Mouse (Mus musculus) E14TG2a.4 (cell line): ENCODE measurements at regions not wholly inside any gene's neighbourhood (a gene's known extent, or its start where the extent isn't known, plus 50 kb on each side); places are given as distances from the start of the nearest gene placed in this dataset.

Experiments used
- CTCF ChIP-seq: conservative IDR thresholded peaks from 2 replicates; pipeline ENCODE4 v1.5.1; 2014; ENCODE audit warnings: low read length
- NANOG ChIP-seq: IDR thresholded peaks from 2 replicates; pipeline ENCODE4 v1.6.1; 2014; ENCODE audit warnings: borderline replicate concordance, low read length, mixed read lengths
- POU5F1 ChIP-seq: IDR thresholded peaks from 2 replicates; pipeline ENCODE4 v1.6.1; 2014; ENCODE audit warnings: low read length, borderline replicate concordance

- TF ChIP-seq CTCF (no peak), POU5F1 (no peak), NANOG (no peak)
These were observed 269.7 kb upstream of the Oprm1 start for GRCm38 (mm10) chr10:6488605-6489004.
